Mouse (Mus musculus) neutrophil, adult 59 days (primary cell): ENCODE data around the gene 4930595M18Rik. TPM values are rescaled to one million over a fixed set of nuclear protein-coding genes. Genes with fewer than 3 reads are reported as not detected.

Source experiments
- total RNA-seq, 2 experiments: library from RNA; stranded (reverse); gene quantifications; 1 replicate in 1 of 2; 2 replicates in 1 of 2; pipeline ENCODE4 v1.2.4; 2023

4930595M18Rik gene
- total RNA-seq = not detected

DNA sequence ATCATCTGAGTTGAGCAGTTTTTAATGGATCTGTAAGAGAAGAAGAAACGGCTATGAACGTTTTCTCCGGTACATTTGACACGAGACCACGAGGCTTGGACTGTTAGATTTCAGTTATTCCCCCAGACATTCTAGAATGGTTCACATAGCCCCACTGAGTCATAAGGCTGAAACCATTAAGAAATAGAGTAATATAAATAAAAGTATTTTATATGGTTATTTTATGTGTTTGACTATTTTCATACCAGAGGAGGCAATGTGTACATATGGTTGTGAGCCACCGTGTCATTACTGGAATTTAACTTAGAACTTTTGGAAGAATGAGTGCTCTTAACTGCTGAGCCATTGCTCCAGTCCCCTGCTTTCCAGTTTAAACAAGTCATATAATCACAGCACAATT is at the start of gene 4930595M18Rik:
TSS of gene 4930595M18Rik (minus strand) at position 101 of the 400 bp plus-strand sequence.

